Mouse (Mus musculus) heart, adult 2 months (tissue): ENCODE data around the gene Creb3l2.

Experiments
- CTCF ChIP-seq: fragments of 200-600 bp; IDR thresholded peaks from 2 replicates; pipeline ENCODE4 v1.8.1; 2022; ENCODE audit warnings: antibody characterized with exemption, mild to moderate bottlenecking, moderate library complexity
- POLR2A ChIP-seq: fragments of 200-500 bp; IDR thresholded peaks from 2 replicates; pipeline ENCODE4 v1.6.1; 2011; ENCODE audit warnings: mild to moderate bottlenecking, low read depth, low read length, control low read depth; ENCODE audit not compliant: insufficient read depth

DNA sequence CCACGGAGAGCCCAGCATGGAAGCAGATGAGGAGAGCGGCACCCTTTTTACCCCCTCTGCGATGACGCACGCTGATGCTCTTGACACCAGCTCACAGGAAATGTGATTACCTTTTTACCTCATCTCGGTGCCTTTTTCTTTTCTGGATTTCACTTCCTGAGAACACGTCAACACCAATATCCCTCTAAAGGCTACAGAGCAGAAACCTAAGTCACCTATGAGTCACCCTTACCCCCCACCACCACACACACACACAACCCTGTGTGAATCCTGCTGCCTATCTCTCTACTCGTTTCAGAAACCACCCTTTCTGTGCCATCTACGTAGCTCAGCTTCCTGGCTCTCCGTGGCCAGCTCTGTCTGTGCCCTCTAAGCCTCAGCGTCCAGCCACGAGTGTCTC, 71.4 kb downstream of the Creb3l2 start:
- TF ChIP-seq POLR2A (no peak), CTCF (no peak)
